Mouse (Mus musculus): ENCODE measurements around the gene Cd247. TPM values are rescaled to one million over a fixed set of nuclear protein-coding genes. Genes with fewer than 3 reads are reported as not detected.

Gene Cd247
- polyA plus RNA-seq, 1 experiment from 2014 or later: 2.2 TPM

DNA sequence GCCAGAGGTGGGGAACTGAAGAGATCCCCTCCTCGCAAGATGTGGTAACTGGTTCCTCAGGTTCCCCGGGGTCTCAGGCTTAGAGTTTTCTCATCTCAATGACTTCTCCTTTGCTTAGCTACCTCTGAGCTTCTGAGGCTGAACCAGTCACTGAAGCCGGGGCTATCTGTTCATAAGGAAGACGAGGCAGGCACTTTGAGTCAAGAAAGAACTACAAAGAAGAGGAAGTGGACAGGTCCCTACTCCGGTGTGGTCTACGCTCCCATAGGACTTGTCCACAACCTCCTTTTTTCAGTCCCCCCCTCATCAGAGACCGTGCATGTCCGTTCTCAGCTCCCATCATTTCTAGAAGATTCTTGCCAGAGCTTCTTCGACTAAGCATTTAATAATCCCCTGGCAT lies 7.1 kb upstream of the Cd247 start:
- H3K27me3 ChIP-seq: peaks cover 59% of the 10 kb centered on the region
- no peak overlapping the region for H3K4me3 ChIP-seq (replicated peaks)
- H3K9me3 ChIP-seq: no peaks in the 10 kb centered on the region
- no peak overlapping the region for H3K27ac ChIP-seq
- peaks cover 19% of the 10 kb centered on the region for H3K4me1 ChIP-seq (replicated peaks)
- WGBS: 84% methylated on average over 9 of the region's 9 CpGs
- 0 out of 2 replicates have a peak overlapping the region, but pooled peaks have one; percentile 52 for H3K4me2 ChIP-seq (replicated peaks)
- no peaks in the 10 kb centered on the region for H3K36me3 ChIP-seq
- no peak for ATAC-seq
- H3K9ac ChIP-seq (replicated peaks): no peak overlapping the region

DNA sequence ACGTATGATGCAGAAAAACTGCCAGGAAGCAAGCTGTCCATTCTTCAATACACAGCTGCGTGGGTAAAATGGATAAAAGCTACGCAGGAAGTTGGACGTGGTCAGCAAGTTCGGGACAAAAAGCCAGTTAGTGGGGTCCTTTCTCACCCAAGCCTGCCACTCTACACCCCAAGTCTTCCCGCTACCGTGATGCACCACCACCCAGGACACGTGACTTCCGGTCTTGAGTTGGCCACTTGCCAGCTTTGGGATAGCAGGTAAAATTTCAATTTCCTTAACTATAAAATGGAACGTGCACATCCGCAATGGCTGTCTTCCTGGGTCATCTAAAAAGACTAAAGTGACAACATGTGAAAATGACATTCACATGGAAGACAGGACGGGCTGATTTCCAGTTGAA lies 6.6 kb upstream of the Cd247 start:
- no peak overlapping the region for H3K4me2 ChIP-seq (replicated peaks)
- H3K4me3 ChIP-seq (replicated peaks): no peak overlapping the region
- no peaks in the 10 kb centered on the region for H3K36me3 ChIP-seq
- no peaks in the 10 kb centered on the region for H3K9me3 ChIP-seq
- no peak overlapping the region for H3K27ac ChIP-seq
- peaks cover 18% of the 10 kb centered on the region for H3K4me1 ChIP-seq (replicated peaks)
- ATAC-seq: no peak
- H3K27me3 ChIP-seq: peaks cover 54% of the 10 kb centered on the region
- WGBS: 92% methylated on average over 12 of the region's 12 CpGs
- H3K9ac ChIP-seq (replicated peaks): no peak overlapping the region

DNA sequence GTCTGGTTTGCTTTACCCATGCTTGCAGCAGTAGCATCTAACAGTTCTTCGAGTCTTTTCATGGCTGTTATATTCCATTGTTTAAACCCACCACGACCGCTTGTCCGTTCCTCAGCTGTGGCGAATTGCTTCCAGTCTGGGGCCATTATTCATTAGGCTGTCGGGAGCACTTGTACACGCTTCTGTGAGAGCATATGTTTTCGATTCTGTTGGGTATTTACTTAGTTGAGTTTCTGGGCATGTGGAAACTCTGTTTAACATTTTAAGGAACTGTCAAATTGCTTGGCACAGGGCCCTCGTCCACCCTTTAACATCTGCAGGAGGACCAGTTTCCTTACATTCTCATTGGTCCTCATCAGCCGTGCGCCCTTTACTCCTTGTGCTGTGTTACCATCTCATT lies 2.2 kb upstream of the Cd247 start:
- WGBS: 37% methylated on average over 11 of the region's 11 CpGs
- Histone ChIP-seq H3K27me3 (peaks cover 45% of the 10 kb centered on the region), H3K4me2 (replicated peaks) (peak overlapping the region; percentile 22), H3K9me3 (no peaks in the 10 kb centered on the region), H3K36me3 (no peaks in the 10 kb centered on the region), H3K4me3 (replicated peaks) (no peak overlapping the region), H3K9ac (replicated peaks) (no peak overlapping the region), H3K27ac (no peak overlapping the region), H3K4me1 (replicated peaks) (peaks cover 7% of the 10 kb centered on the region; the same call in 1 of the 2 replicates)
- peak; percentile 61 for ATAC-seq

DNA sequence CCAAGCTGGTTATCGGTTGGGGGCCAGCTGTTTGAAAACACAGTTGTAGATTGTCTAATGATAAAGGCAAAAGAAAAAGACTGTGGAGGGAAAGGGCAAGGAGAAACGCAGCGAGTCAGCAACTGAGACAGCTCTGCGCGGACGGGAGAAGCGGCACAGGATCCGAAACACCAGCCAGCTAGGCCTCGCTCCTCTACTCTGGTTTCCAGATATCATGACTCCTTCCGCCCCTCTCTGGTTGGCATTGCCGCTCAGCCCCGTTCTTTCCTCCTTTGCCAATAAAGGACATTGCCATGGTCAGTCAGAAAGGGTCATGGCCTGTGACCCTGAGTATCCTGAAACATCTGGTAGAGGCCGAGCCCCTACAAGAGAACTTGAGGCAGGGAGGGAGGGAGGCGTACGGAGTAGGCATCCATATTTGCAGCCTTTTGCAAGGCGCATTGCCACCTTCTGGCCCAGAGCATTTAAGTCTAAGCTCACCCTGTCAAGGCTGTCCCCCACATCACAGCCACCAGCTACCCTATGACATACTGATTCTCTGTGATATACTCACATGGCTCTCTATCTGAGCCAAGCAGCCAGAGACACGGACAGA lies 682 bp downstream of the Cd247 start:
- H3K9me3 ChIP-seq: no peaks in the 10 kb centered on the region
- H3K4me3 ChIP-seq (replicated peaks): no peak overlapping the region
- ATAC-seq: no peak
- H3K36me3 ChIP-seq: no peaks in the 10 kb centered on the region
- H3K4me2 ChIP-seq (replicated peaks): no peak overlapping the region
- peaks cover 21% of the 10 kb centered on the region for H3K27me3 ChIP-seq
- peaks cover 7% of the 10 kb centered on the region; the same call in 1 of the 2 replicates for H3K4me1 ChIP-seq (replicated peaks)
- 85% methylated on average over 17 of the region's 17 CpGs for WGBS
- H3K9ac ChIP-seq (replicated peaks): no peak overlapping the region
- no peak overlapping the region for H3K27ac ChIP-seq

DNA sequence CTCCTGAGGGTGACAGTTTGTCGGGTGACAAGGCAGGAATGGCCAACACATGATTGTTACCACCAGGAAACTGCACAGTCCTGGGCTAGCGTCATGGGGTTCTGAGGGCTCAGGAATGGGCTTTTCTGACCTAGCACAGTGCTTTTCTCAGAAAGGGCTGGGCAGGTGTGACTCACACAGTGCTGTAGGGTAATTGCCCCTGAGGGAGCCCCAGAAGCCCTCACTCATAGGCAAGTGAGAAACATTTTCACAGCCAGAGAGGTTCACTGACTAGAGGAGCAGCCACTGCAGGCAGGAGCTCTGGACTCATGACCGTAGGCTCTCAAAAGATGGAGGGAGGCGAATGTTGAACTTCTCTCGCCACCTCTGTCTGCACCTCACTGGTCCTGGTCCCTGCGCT lies 1.5 kb downstream of the Cd247 start:
- peaks cover 7% of the 10 kb centered on the region; the same call in 1 of the 2 replicates for H3K4me1 ChIP-seq (replicated peaks)
- no peaks in the 10 kb centered on the region for H3K36me3 ChIP-seq
- WGBS: 90% methylated on average over 6 of the region's 6 CpGs
- no peak overlapping the region for H3K9ac ChIP-seq (replicated peaks)
- H3K4me2 ChIP-seq (replicated peaks): no peak overlapping the region
- H3K27ac ChIP-seq: no peak overlapping the region
- peaks cover 18% of the 10 kb centered on the region for H3K27me3 ChIP-seq
- no peaks in the 10 kb centered on the region for H3K9me3 ChIP-seq
- no peak overlapping the region for H3K4me3 ChIP-seq (replicated peaks)
- ATAC-seq: no peak

DNA sequence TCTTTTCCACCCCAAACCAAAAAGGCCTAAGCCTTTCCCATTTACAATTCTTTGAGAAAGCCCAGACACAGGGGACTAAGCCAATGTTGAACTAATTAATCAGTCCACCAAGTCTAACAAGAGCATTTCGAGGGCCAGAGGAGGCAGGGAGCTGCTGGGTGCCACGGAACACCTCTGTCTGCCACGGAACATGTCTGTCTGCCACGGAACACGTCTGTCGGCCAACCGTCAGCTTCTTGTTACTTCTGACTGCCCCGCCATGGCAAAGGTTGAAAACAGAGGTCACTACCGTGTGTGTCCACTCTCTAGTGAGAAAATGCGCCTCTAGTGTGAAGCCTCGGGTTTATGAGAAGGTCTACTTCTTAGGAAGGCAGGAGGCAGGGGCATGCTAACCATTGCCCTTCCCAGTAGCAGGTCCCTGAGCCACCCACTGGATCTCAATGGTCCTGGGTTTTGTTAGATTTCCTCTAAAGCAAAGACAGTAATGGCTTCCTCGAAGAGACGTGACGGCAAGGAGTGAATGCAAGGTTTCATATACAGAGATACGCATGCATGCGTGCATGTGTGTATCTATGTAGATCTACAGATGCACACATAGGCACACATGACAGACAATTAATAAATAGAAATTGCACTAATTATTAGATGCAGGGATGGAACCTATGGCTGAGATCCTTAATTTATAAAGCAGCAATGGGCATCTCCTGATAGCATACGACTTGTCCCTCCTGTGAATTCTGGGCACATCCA lies 2.2 kb downstream of the Cd247 start:
- no peak overlapping the region for H3K27ac ChIP-seq
- H3K4me3 ChIP-seq (replicated peaks): no peak overlapping the region
- no peak overlapping the region for H3K9ac ChIP-seq (replicated peaks)
- peaks cover 23% of the 10 kb centered on the region for H3K27me3 ChIP-seq
- H3K4me1 ChIP-seq (replicated peaks): peaks cover 7% of the 10 kb centered on the region; the same call in 1 of the 2 replicates
- WGBS: 92% methylated on average over 17 of the region's 17 CpGs
- H3K4me2 ChIP-seq (replicated peaks): no peak overlapping the region
- no peak for ATAC-seq
- no peaks in the 10 kb centered on the region for H3K9me3 ChIP-seq
- H3K36me3 ChIP-seq: no peaks in the 10 kb centered on the region

DNA sequence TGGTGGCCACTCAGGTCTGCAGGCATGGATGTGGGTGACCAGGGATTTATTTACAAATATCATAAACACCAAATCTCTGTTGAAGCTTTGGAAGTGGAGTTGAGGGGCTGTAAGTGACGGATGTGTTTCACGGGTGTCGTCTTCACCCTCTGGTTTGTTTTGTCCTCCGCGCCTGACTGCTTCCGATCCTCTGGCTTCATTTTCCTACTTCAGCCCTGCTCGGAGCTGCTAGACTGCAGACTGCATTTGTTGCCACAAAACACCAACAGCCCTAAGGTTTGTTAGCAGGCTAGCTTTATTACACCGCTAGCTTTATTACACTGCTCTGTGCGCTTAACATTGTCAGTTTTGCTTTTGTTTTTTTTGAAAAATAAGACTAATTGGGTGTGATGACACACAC lies 2.9 kb downstream of the Cd247 start:
- Histone ChIP-seq H3K27ac (no peak overlapping the region), H3K27me3 (peaks cover 25% of the 10 kb centered on the region), H3K4me2 (replicated peaks) (no peak overlapping the region), H3K4me1 (replicated peaks) (peaks cover 2% of the 10 kb centered on the region; the same call in 1 of the 2 replicates), H3K4me3 (replicated peaks) (no peak overlapping the region), H3K36me3 (no peaks in the 10 kb centered on the region), H3K9me3 (no peaks in the 10 kb centered on the region), H3K9ac (replicated peaks) (no peak overlapping the region)
- WGBS: 76% methylated on average over 9 of the region's 9 CpGs
- no peak for ATAC-seq

DNA sequence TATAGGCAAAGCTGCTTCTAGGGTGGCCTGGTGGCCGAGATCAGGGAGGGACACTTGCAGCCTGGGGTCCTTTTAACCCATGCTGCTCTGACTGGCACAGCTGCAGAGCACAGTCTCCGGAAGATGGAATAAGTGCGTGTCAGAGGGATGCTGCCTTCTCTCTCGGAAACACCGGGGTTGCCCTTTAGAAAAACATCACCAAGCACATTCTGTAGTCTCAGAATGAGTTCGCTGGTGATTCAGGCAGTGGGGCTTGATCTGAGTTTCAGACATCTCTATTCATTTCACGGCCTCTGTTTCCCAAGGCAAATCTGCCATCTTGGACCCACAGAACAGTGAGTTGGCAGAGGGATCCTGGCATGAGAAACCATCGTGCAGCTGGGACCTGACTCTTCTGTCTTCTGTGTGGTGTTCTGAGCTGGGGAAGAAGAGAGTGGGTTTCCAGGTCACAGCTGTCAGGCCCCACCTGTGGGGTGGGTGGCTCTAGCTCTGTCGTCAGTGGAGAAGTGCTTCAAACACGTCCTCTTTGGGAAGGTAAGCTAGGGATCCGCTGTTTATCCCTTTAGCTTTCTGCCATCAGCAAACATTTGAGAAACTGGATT lies 13.3 kb downstream of the Cd247 start:
- no peak overlapping the region for H3K27ac ChIP-seq
- no peak overlapping the region for H3K4me2 ChIP-seq (replicated peaks)
- H3K9ac ChIP-seq (replicated peaks): no peak overlapping the region
- H3K36me3 ChIP-seq: no peaks in the 10 kb centered on the region
- 74% methylated on average over 11 of the region's 11 CpGs for WGBS
- no peak overlapping the region for H3K4me3 ChIP-seq (replicated peaks)
- H3K27me3 ChIP-seq: 0 out of 2 replicates have a peak, but pooled peaks cover 3% of the 10 kb centered on the region
- H3K9me3 ChIP-seq: 0 out of 2 replicates have a peak, but pooled peaks cover 3% of the 10 kb centered on the region
- no peak for ATAC-seq
- no peaks in the 10 kb centered on the region for H3K4me1 ChIP-seq (replicated peaks)

DNA sequence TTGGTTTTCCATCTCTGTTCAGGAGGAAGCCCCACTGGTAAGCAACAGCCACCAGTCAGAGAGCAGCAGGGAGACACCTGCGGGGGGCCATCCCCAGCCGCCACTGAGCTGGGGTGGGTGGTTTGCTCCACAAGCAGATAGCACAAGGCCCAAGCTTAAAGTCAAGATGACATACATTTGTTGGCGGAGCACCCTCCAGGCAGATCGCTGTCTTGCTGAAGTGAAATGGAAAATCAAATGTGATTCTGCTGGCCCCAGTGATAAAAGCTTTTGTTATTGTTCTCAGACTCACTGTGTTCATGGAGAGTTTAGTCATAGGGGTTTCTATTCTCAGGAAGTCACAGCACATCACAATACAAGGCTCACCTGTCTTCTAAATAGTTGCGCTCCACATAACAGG lies 14.6 kb downstream of the Cd247 start:
- H3K4me2 ChIP-seq (replicated peaks): no peak overlapping the region
- no peaks in the 10 kb centered on the region for H3K4me1 ChIP-seq (replicated peaks)
- no peak for ATAC-seq
- no peak overlapping the region for H3K4me3 ChIP-seq (replicated peaks)
- no peak overlapping the region for H3K27ac ChIP-seq
- WGBS: 82% methylated on average over 5 of the region's 5 CpGs
- H3K27me3 ChIP-seq: peaks cover 10% of the 10 kb centered on the region; the same call in 1 of the 2 replicates
- no peak overlapping the region for H3K9ac ChIP-seq (replicated peaks)
- H3K36me3 ChIP-seq: no peaks in the 10 kb centered on the region
- 0 out of 2 replicates have a peak, but pooled peaks cover 3% of the 10 kb centered on the region for H3K9me3 ChIP-seq

DNA sequence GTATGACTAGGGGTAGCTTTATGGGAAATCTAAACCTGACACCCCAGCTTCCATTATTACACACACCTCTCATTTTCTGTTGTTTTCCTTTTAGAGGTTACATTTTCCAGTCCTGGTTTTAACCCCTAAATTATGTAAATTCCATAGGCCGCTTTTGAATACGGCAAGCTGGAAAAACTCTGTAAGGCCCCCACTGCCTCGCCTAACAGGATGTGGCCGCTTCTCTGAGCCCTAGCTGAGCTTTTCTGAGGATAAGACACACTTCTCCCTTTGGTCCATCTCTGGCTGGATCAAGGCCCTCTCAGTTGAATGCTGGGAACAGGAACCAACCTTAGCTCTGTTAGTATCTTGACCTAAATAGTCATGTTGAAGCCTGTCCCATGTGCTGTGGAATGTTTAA lies 15.7 kb downstream of the Cd247 start:
- ATAC-seq: no peak
- 92% methylated on average over 4 of the region's 4 CpGs for WGBS
- H3K36me3 ChIP-seq: no peaks in the 10 kb centered on the region
- H3K4me3 ChIP-seq (replicated peaks): no peak overlapping the region
- no peak overlapping the region for H3K4me2 ChIP-seq (replicated peaks)
- H3K4me1 ChIP-seq (replicated peaks): no peaks in the 10 kb centered on the region
- H3K9me3 ChIP-seq: 0 out of 2 replicates have a peak, but pooled peaks cover 3% of the 10 kb centered on the region
- no peak overlapping the region for H3K27ac ChIP-seq
- no peak overlapping the region for H3K9ac ChIP-seq (replicated peaks)
- peaks cover 11% of the 10 kb centered on the region; the same call in 1 of the 2 replicates for H3K27me3 ChIP-seq

DNA sequence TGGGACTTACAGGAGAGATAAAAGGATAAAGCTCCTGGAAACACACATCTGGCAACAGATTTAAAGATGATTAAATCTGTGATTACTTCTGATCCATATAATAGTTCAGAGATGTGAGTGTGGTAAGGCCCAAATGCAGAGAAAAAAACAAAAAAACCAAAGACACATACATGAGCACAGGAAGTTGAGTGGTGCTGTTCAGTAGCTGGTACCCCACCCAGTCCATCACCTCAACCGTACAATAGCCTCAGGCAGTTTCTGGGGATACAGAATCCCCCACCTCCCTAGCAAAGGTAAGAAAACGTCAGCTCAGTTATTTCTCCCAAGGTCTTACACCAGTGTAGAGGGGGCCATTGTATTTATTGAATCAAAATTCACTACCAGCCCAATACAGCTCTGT lies 22.2 kb downstream of the Cd247 start:
- Histone ChIP-seq H3K4me1 (replicated peaks) (peaks cover 25% of the 10 kb centered on the region), H3K9me3 (no peaks in the 10 kb centered on the region), H3K27ac (no peak overlapping the region), H3K9ac (replicated peaks) (no peak overlapping the region), H3K36me3 (no peaks in the 10 kb centered on the region), H3K27me3 (peaks cover 48% of the 10 kb centered on the region), H3K4me2 (replicated peaks) (no peak overlapping the region), H3K4me3 (replicated peaks) (no peak overlapping the region)
- 75% methylated on average over 2 of the region's 2 CpGs for WGBS
- no peak for ATAC-seq

DNA sequence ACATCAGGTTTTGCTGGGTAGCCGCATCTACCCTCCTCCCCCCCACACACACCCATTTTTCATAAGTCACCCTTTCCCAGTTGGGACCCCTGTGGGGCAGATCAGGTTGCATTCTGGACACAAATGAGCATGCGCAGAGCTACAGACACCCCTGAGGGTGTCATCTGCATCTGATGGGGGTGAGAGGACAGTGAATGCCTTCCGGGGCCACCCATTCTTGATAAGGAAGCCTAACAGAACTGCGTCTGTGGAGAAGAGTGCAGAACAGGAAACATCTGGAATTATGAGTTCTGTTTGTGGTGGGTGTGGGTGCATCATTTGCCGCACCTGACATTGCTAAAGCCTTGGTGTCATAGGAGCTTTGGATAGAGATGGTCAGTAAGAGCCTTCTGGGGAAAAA lies 22.7 kb downstream of the Cd247 start:
- H3K4me1 ChIP-seq (replicated peaks): peaks cover 25% of the 10 kb centered on the region
- no peak overlapping the region for H3K9ac ChIP-seq (replicated peaks)
- H3K27me3 ChIP-seq: peaks cover 51% of the 10 kb centered on the region
- no peak for ATAC-seq
- no peak overlapping the region for H3K27ac ChIP-seq
- no peak overlapping the region for H3K4me3 ChIP-seq (replicated peaks)
- 95% methylated on average over 5 of the region's 5 CpGs for WGBS
- H3K4me2 ChIP-seq (replicated peaks): no peak overlapping the region
- H3K9me3 ChIP-seq: no peaks in the 10 kb centered on the region
- no peaks in the 10 kb centered on the region for H3K36me3 ChIP-seq

Data from midbrain, embryonic 13.5 days (tissue).